Mouse (Mus musculus) CH12F3 (cell line): ENCODE measurements around the gene Ppp3cb.

Experiments used
- in situ Hi-C: fragments of 300-500 bp; cut with MboI; formaldehyde crosslinking; loops from 2 replicates; pipeline ENCODE4 v1.14.3; 2020; ENCODE audit warnings: low sequenced_read_pairs

The Ppp3cb gene

DNA sequence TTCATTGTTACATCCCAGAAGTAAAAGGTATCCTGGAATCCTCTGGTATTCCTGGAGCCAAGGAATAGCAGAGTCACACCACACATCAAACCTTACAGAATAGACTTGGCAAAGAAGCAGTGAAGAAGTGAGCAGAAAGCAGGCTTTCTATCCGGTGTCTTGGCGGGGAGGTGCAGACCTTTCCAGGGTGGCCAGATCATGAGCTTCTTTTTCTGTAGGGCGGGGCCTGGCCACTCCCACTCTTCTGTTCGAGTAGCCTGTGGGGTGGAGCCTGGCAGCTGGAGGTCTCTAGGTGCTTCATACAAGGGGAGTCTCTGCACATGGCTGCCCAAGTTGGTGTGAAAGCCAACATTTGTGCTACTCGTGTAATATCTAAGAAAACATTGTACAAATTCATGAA, 65.2 kb downstream of the Ppp3cb start:
- in situ Hi-C loops, result no loop called here

GRCm38 (mm10) chr14:20480195-20480579, 66.2 kb downstream of the Ppp3cb start:
- in situ Hi-C loops, result no loop called here

DNA sequence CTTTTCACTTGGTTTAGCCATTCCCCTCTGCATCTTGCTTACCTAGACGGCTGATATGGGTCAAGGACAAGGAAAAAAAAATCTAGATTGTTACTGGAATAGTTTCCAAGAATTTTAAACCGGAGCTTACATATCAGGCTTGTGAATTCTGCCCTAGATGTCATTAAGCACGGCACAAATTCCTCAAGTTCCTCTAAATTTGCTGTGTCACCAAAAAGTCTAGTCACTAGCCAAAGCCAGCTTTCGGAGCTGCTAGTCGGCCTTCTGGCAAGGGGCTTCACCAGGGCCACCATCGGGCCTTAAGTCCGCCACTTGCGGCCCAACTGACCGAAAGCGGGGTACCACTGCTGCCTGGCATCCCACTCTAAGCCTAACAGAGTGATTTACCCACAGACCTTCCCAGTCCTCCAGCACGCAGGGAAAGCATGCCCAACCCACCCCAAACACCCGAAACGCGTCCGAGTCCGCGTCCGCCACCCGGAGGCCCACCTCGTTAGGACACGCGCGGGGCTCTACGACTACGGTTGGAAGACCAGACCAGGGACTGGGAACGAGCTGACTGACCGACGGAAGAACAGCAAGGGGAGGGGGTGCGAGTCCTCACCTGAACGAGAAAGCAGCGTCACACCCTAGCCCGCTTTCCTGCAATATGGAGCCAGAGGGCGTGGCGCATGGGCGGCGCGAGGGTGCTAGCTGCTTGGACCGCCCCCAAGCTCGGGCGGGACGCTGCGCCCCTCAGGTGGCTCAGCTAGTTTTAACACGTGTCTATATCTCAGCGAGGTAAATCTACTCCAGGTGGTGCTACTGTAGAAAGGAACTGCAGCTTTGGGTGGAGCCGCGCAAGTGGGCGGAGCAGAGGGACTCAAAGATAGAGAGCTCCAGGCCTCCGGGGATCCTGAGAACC, 66.8 kb downstream of the Ppp3cb start, which contains the start of gene Anxa7:
Gene Anxa7, minus strand, starts transcription at position 843 of the 904 bp plus-strand sequence.
- in situ Hi-C loops, result no loop called here

- in situ Hi-C loops, result no loop called here
Observed at GRCm38 (mm10) chr14:20478801-20479200, 67.6 kb downstream of the Ppp3cb start.

GRCm38 (mm10) chr14:20478385-20478784, 68.0 kb downstream of the Ppp3cb start:
- in situ Hi-C loops, result no loop called here

DNA sequence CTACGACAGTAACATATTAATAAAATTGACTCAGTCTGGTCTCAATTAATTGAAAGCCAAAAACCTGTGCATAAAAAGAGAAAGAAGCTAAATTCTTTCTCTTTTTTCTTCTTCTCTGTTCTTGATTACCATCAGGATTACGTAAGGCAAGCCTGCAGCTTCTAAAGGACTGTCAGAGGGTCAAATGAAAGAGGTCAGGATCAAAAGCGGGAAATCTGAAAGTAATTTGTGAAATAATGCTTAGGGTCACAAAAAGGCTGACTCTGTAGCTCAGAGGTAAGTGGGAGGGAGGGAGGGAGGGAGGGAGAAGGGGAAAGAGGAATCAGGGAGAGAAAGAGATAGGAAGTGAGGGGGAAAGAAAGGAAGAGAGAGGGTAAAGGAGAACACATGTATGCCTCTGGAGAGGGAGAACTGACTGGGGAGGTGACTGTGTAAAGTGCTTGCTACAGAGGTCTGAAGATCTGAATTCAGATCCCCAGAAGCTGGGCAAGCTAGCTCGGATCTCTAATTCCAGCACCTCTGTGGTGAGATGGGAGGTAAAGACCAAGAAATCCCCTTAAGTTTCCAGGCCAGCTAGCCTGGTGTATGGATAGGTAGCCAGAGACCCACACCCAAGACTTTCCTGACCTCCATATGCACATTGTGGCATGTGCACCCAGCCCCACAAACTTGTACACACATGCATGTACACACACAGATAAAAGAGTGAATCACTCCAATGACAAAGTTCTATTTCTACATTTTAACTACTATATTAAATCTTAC, 68.9 kb downstream of the Ppp3cb start:
- in situ Hi-C loops, result no loop called here

DNA sequence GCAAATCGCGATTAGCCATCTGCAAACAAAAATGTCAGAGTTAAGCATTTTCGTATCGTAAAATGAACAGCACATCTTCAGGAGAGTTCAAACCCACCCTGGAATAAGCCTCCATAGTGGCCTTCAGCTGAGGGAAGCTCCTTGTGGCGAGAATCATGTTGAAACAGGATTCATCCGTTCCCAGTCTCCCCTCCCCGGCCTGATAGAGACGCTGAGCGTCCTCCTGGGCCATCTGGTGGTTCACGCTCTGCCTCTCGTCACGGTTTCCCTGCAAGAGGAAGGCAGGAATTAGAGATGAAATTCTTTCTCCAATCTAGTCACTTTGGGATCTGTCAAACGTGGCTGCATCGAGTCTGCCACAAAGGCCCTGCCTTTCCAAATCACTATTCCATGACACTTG, 86.2 kb downstream of the Ppp3cb start:
- in situ Hi-C loops, result no loop called here

- in situ Hi-C loops, result no loop called here
Observed at GRCm38 (mm10) chr14:20458378-20458777, 88.0 kb downstream of the Ppp3cb start.

DNA sequence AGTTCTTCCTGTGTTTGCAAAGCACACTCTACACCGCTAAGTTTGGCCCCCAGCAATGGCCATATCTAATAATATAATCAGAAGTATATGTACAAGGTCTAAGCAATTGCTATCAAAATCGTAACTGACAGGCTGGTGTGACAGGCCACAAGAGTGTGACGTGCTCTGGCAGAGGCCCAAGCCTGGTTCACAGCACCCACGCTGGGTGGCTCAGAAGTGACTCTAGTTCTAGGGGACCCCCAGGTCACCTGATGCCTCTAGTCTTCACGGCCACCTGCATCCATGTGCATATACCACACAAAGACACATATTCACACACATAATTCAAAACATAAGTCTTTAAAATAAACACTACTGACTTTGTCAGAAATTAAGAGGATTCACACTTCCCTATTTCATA, 93.4 kb downstream of the Ppp3cb start:
- in situ Hi-C loops, result no loop called here

DNA sequence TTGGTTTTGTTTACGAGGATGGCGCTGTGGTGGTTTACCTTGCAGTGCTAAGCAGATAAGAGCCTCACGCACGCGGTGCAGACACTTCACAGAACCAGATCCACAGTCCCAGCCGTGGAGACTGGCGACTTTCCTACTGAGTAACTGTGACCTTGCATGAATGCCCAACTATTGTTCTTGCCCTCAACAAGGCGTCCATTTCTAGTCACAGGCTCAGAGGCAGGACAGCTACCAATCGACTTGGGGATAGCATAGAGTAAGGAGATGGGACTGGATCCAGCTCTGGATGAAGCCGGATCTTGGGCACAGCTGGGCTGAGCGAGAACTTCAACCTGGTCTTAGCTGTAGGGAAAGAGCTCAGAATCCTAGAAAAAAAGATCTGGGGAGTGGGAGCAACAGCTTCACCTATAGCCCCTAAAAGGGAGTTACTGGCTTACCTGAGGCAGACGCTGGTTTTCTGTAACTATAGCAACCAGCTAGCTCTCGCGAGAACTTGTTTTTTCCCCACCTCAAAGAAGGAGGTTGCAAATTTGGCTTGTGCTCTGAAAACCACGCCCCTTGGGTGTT, 94.5 kb downstream of the Ppp3cb start, which contains the start of gene Cfap70:
Gene Cfap70, minus strand, starts transcription at position 462 of the 567 bp plus-strand sequence.
- in situ Hi-C loops, result no loop called here

DNA sequence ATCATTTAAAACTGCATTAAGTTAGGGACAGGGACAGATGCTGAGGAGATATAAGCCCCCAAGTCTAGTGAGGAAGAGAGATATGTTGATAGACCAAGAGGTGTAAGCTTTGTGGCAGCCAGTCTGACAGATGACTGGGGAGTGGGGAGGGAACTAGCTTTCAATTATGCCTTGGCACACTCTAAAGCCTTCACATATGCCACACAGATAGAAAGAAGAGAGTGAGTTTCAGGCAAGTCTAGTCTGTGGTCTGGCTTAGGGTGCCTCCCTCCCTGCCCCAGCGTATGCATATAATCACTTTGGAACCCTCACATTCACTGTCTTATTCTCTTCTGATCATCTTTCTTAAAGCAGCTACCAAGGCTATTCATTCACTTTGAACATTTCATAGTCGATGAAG, 95.1 kb downstream of the Ppp3cb start:
- in situ Hi-C loops, result no loop called here
